Mouse (Mus musculus) midbrain, embryonic 11.5 days (tissue): ENCODE results near the gene Zc3h12c. TPM values are rescaled to one million over a fixed set of nuclear protein-coding genes. Genes with fewer than 3 reads are reported as not detected.
"Not testable (repeated sequence)": the region's sequence is repeated elsewhere in the genome, so short reads cannot be mapped to it uniquely, and the experiment has no call there.

ENCODE experiments used
- ATAC-seq: fragments of 200-750 bp; cut with Nextera tagmentation; 2 replicates; pipeline ENCODE4 v1.8.0; 2017; ENCODE audit warnings: moderate TSS enrichment, moderate library complexity; ENCODE audit not compliant: low FRiP score
- DNase-seq: peaks from one replicate; pipeline ENCODE4 v3.0.0; 2015; ENCODE audit warnings: low spot score; ENCODE audit errors: missing footprints
- H3K27ac ChIP-seq: fragments of 300-500 bp; sonication (generic); 2 replicates; pipeline ENCODE4 v1.5.1; 2014; ENCODE audit warnings: low read depth, low read length
- H3K27me3 ChIP-seq: fragments of 300-500 bp; sonication (generic); 2 replicates; pipeline ENCODE4 v1.6.1; 2014; ENCODE audit warnings: mild to moderate bottlenecking, low read length, moderate library complexity, mixed read lengths; ENCODE audit not compliant: control insufficient read depth, insufficient read depth
- H3K36me3 ChIP-seq: fragments of 300-500 bp; sonication (generic); 2 replicates; pipeline ENCODE4 v1.6.1; 2014; ENCODE audit warnings: mild to moderate bottlenecking, low read length, moderate library complexity, mixed read lengths; ENCODE audit not compliant: control insufficient read depth, insufficient read depth
- H3K4me1 ChIP-seq: fragments of 300-500 bp; sonication (generic); 2 replicates; pipeline ENCODE4 v1.6.1; 2014; ENCODE audit warnings: low read length; ENCODE audit not compliant: control insufficient read depth, insufficient read depth
- H3K4me2 ChIP-seq: fragments of 300-500 bp; sonication (generic); 2 replicates; pipeline ENCODE4 v1.6.1; 2014; ENCODE audit warnings: mild to moderate bottlenecking, moderate library complexity
- H3K4me3 ChIP-seq: fragments of 300-500 bp; sonication (generic); 2 replicates; pipeline ENCODE4 v1.5.1; 2014; ENCODE audit warnings: low read depth, low read length
- H3K9ac ChIP-seq: fragments of 300-500 bp; sonication (generic); 2 replicates; pipeline ENCODE4 v1.6.1; 2014; ENCODE audit warnings: low read length
- H3K9me3 ChIP-seq: fragments of 300-500 bp; sonication (generic); 2 replicates; pipeline ENCODE4 v1.6.1; 2016; ENCODE audit warnings: low read length; ENCODE audit not compliant: control insufficient read depth
- WGBS: fragments of 180-500 bp; shearing (Covaris S2); extraction: QIAGEN DNeasy Blood & Tissue Kit; methylation state at CpG from one replicate; pipeline ENCODE4 v1.1.7; 2014; 5-methylcytosine and 5-hydroxymethylcytosine counted together
- polyA plus RNA-seq: library from polyadenylated mRNA; unstranded; fragments of >200 nt; fragmentation: Nextera tagmentation; extraction: Ambion mirVana; gene quantifications from 2 replicates; pipeline ENCODE4 v1.2.1, GENCODE M21; 2014

Zc3h12c gene
- polyA plus RNA-seq, 1 experiment from 2014 or later, result 17.2 TPM

DNA sequence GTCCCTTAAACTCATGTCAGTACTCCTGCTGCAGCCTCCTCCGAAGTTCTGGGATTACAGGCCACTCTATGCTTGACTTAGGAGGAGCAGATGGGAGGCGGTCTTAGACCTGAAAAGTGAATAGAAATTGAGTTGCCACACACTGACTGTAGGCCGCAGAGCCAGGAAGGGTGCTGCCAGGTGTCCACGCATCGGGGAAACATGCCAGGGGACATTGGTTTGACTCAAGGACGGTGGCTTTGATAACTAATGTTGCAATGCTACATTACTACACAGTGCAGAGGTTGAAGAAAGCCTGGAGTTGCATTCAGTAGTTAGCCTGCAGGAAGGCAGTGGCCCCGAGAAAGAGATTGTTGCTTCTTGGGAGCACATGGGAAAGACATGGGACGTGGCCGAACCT is 76.6 kb downstream of the Zc3h12c start:
- ATAC-seq, result no peak
- Histone ChIP-seq H3K4me2 (no peak overlapping the region), H3K36me3 (no peaks in the 10 kb centered on the region), H3K9me3 (no peaks in the 10 kb centered on the region), H3K9ac (no peak overlapping the region), H3K4me1 (no peaks in the 10 kb centered on the region; the same call in 1 of the 2 replicates), H3K4me3 (no peak overlapping the region), H3K27ac (no peak overlapping the region), H3K27me3 (no peaks in the 10 kb centered on the region)
- DNase-seq, result no peak
- 92% methylated on average over 9 of the region's 9 CpGs for WGBS

DNA sequence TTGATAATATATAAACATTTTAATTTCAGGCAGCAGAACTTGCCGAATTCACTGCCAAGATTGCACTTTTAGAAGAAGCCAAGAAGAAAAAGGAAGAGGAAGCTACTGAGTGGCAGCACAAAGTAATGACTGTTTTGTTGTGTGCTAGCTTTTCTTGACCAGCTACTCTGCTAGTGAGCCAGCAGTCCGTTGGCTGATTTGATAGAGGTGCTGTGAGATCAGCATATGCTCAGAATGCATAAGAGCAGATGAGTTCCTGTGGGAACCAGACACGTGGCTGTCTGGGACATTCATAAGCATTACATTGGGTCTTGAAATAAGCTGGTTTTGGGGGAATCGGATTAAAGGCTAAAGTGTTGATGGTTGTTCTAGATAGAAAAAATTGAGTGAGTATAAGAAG is 86.0 kb downstream of the Zc3h12c start:
- Histone ChIP-seq H3K27me3 (no peaks in the 10 kb centered on the region), H3K4me1 (no peaks in the 10 kb centered on the region), H3K9me3 (no peaks in the 10 kb centered on the region), H3K27ac (no peak overlapping the region), H3K4me3 (no peak overlapping the region), H3K4me2 (no peak overlapping the region), H3K36me3 (peaks cover 13% of the 10 kb centered on the region), H3K9ac (no peak overlapping the region)
- DNase-seq (no peak), ATAC-seq (no peak)
- 90% methylated on average over 4 of the region's 4 CpGs for WGBS

DNA sequence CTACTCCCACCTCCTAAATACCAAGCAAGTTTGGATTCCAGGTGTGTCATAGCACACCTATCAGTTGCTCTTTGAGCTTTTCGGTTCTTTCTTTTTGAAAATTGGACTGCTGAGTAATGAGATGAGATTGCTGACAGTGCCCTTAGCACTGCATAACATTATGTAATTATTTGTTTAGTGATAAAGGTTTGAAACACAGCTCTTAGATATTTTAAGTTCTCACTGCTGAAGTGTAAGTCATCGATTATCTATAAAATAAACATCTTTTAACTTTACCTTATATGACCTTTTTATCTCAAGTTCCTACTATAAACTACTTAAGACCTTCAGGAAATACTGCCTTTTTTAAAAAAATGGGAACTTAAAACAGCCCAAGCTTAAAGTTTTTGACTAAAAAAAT is 86.4 kb downstream of the Zc3h12c start:
- Histone ChIP-seq H3K4me1 (no peaks in the 10 kb centered on the region), H3K4me2 (no peak overlapping the region), H3K9me3 (no peaks in the 10 kb centered on the region), H3K9ac (no peak overlapping the region), H3K4me3 (no peak overlapping the region), H3K36me3 (peaks cover 13% of the 10 kb centered on the region), H3K27me3 (no peaks in the 10 kb centered on the region), H3K27ac (no peak overlapping the region)
- no peak for ATAC-seq
- no peak for DNase-seq
- 98% methylated on average over 2 of the region's 2 CpGs for WGBS

DNA sequence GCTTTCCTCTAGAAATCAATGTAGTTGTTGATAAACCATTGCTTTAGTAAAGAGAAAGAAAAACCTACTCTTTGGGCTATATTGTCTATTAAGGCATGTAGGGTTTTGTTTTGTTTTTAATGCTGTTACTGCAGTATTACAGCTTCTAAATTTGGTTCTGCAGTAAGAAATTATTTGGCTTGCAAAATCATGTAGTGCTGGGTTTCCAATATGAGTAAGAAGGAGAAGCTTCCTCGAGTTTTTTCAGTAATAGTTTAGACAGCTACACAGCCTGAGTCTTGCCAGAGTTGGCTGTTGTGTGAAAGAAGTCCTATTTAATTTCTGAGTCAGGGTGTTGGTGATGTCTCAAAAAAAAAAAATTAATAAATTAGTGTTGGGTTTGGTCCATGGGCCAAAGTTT is 90.7 kb downstream of the Zc3h12c start:
- Histone ChIP-seq H3K4me2 (no peak overlapping the region), H3K9ac (no peak overlapping the region), H3K27me3 (no peaks in the 10 kb centered on the region), H3K4me1 (no peaks in the 10 kb centered on the region), H3K27ac (no peak overlapping the region), H3K4me3 (no peak overlapping the region), H3K9me3 (no peaks in the 10 kb centered on the region), H3K36me3 (peaks cover 19% of the 10 kb centered on the region)
- ATAC-seq (no peak), DNase-seq (no peak)
- WGBS, result 98% methylated on average over 1 of the region's 1 CpGs

DNA sequence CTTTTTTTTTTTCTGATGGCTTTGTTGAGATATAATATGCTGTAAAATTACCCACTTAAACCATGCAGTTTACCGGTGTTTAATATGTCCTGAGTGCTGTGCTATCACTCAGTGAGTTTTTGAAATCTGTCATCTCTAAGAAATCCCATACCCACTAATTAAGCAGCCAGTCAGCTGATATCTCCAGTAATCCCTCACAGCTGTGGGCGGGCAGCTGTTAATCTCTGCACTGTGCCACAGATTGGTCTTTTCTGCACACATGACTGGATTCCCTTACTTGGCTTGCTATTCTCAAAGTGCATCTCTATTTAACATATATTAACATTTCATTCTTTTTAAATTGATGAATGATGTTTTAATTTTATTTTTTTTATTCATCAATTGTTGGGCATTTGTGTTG is 92.3 kb downstream of the Zc3h12c start:
- Histone ChIP-seq H3K4me2 (no peak overlapping the region), H3K4me3 (no peak overlapping the region), H3K27me3 (no peaks in the 10 kb centered on the region), H3K27ac (no peak overlapping the region), H3K36me3 (peaks cover 13% of the 10 kb centered on the region), H3K9ac (no peak overlapping the region), H3K9me3 (no peaks in the 10 kb centered on the region), H3K4me1 (no peaks in the 10 kb centered on the region)
- no peak for DNase-seq
- no peak for ATAC-seq
- 86% methylated on average over 2 of the region's 2 CpGs for WGBS

DNA sequence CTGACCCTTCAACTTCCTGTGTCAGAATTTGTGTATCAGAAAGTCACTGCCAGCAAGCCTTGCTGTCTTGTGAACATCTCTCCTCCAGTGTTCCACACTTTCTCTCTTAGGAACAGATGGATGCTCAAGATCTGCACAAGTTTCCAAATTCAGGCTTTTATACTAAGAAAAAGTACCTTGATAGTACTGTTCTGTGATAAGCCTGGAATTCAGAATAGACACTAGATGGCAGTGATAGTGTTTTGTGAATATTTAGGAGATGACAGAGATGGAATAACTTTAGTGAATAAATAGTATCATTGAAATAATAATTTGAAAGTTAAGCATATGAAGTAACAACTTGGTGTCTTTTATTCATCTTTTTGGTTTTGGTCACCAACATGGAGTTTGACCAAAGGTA is 96.2 kb downstream of the Zc3h12c start:
- Histone ChIP-seq H3K9ac (no peak overlapping the region), H3K4me1 (no peaks in the 10 kb centered on the region), H3K27me3 (no peaks in the 10 kb centered on the region), H3K36me3 (peaks cover 11% of the 10 kb centered on the region; the same call in 1 of the 2 replicates), H3K4me2 (no peak overlapping the region), H3K27ac (no peak overlapping the region), H3K4me3 (no peak overlapping the region), H3K9me3 (no peaks in the 10 kb centered on the region)
- no peak for ATAC-seq
- DNase-seq, result no peak

DNA sequence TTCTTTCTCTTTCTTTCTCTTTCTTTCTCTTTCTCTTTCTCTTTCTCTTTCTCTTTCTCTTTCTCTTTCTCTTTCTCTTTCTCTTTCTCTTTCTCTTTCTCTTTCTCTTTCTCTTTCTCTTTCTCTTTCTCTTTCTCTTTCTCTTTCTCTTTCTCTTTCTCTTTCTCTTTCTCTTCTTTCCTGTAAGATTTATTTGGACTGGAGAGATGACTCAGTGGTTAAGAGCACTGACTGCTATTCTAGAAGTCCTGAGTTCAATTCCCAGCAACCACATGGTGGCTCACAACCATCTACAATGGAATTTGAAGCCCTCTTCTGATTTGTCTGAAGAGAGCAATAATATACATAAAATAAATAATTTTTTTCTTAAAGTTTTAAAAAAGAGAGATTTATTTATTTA is 97.0 kb downstream of the Zc3h12c start:
- H3K4me3 ChIP-seq, H3K9me3 ChIP-seq, DNase-seq, H3K4me2 ChIP-seq, ATAC-seq, H3K27me3 ChIP-seq, H3K27ac ChIP-seq, H3K9ac ChIP-seq, H3K4me1 ChIP-seq: not testable (repeated sequence)
- peaks cover 14% of the 10 kb centered on the region; the same call in 1 of the 2 replicates for H3K36me3 ChIP-seq

DNA sequence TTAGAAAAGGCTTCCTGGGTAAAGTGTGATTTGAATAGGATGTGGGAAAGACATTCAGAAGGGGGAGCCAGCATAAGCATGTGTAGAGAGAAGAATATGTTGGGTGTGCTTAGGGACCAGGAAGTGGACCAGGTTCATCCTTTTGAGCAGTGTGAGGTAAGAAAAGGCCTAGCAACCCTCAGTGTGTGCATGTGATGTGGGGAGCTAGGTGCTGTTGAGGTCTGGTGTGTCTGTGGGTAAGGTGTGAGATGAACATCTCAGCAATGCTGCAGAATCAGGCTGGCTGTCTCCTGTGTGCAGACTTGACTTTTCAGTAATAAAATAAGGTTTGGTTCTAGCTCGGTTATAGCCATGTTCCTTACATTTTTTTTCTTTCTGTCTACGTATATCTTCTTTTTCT is 98.3 kb downstream of the Zc3h12c start:
- Histone ChIP-seq H3K27me3 (no peaks in the 10 kb centered on the region), H3K4me2 (no peak overlapping the region), H3K9me3 (no peaks in the 10 kb centered on the region), H3K4me1 (no peaks in the 10 kb centered on the region), H3K36me3 (peaks cover 18% of the 10 kb centered on the region), H3K4me3 (no peak overlapping the region), H3K27ac (no peak overlapping the region), H3K9ac (no peak overlapping the region)
- ATAC-seq (no peak), DNase-seq (no peak)
- WGBS, result 95% methylated on average over 2 of the region's 2 CpGs
